Mouse (Mus musculus): ENCODE measurements around the gene Tm7sf3. TPM values are rescaled to one million over a fixed set of nuclear protein-coding genes. Genes with fewer than 3 reads are reported as not detected.

Tm7sf3 gene
- total RNA-seq, 2 experiments from 2014 or later = 14.8 to 16.2 TPM

GRCm38 (mm10) chr6:146629781-146630756, 12.6 kb downstream of the Tm7sf3 start:
- intact Hi-C loops (cut with DNase I) = no loop called here
- DNase-seq (ENCODE audit: low spot score) = no peak

DNA sequence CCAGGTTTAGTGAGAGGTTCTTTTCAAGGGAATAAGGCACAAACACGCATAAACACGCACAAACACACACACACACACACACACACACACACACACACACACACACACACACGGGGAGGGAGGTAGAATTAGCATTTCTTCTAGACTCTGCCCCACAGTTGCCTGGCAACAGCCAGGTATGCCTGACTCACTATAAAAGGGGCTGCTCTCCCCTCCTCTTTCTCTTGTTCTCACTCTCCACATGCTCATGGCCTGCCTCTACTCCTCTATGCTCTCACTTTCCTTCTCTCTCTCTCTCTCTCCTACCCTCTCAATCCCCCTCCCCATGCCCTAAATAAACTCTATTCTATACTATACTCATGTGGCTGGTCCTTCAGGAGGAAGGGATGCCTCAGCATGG, 14.5 kb downstream of the Tm7sf3 start:
- no peak for DNase-seq (ENCODE audit: low spot score)
- intact Hi-C loops (cut with DNase I) = no loop called here

- DNase-seq (ENCODE audit: low spot score) = no peak
- intact Hi-C loops (cut with DNase I) = no loop called here
Observed at GRCm38 (mm10) chr6:146616670-146617069, 26.0 kb downstream of the Tm7sf3 start.

- intact Hi-C loops (cut with DNase I) = no loop called here
- no peak for DNase-seq (ENCODE audit: low spot score)
Observed at GRCm38 (mm10) chr6:146615891-146616290, 26.7 kb downstream of the Tm7sf3 start.

- DNase-seq (ENCODE audit: low spot score) = no peak
- intact Hi-C loops (cut with DNase I) = no loop called here
Observed at GRCm38 (mm10) chr6:146614541-146614940, 28.1 kb downstream of the Tm7sf3 start.

DNA sequence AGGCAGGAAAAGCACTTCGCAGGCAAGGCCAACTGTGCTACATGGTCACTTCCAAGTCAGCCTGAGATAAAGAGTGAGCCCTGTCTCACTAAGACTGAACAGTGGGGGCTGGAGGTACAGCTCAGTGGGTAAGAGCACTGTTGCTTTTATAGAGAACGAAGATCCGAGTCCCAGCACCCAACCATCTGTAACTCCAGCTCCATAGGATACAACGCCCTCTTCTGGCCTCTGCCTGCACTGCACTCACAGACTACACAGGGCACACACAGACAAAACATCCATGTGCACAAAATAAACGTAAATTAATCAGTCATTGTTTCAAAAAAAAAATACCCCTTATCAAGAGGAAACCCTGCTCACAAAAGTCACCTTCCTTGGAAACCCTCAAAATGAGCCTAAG, 28.7 kb downstream of the Tm7sf3 start:
- intact Hi-C loops (cut with DNase I) = no loop called here
- no peak for DNase-seq (ENCODE audit: low spot score)

GRCm38 (mm10) chr6:146612736-146613135, 29.9 kb downstream of the Tm7sf3 start:
- intact Hi-C loops (cut with DNase I) = no loop called here
- DNase-seq (ENCODE audit: low spot score) = no peak

GRCm38 (mm10) chr6:146611897-146612296, 30.7 kb downstream of the Tm7sf3 start:
- no peak for DNase-seq (ENCODE audit: low spot score)
- intact Hi-C loops (cut with DNase I) = no loop called here

DNA sequence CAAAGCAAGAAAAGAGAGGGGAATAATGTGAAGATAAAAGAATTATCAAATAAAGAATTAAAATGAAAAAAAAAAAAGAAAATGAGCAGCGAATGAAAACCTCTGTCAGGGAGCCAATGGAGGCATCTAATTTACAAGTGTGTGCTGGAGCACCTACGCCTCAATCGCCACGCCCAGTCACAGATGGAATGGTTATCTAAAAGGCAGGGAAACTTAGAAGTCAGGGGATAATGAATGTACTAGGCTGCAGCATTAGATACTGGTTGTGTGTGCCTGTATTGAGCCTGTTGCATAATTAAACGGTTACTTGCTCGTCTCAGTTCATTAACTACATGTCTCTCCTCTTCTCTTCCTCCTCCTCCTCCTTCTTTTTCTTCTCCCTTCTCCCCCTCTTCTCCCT, 31.2 kb downstream of the Tm7sf3 start:
- intact Hi-C loops (cut with DNase I) = no loop called here
- no peak for DNase-seq (ENCODE audit: low spot score)

GRCm38 (mm10) chr6:146603651-146604050, 39.0 kb downstream of the Tm7sf3 start:
- intact Hi-C loops (cut with DNase I) = no loop called here
- no peak for DNase-seq (ENCODE audit: low spot score)

- no peak for DNase-seq (ENCODE audit: low spot score)
- intact Hi-C loops (cut with DNase I) = no loop called here
Observed at GRCm38 (mm10) chr6:146602601-146603000, 40.0 kb downstream of the Tm7sf3 start.

DNA sequence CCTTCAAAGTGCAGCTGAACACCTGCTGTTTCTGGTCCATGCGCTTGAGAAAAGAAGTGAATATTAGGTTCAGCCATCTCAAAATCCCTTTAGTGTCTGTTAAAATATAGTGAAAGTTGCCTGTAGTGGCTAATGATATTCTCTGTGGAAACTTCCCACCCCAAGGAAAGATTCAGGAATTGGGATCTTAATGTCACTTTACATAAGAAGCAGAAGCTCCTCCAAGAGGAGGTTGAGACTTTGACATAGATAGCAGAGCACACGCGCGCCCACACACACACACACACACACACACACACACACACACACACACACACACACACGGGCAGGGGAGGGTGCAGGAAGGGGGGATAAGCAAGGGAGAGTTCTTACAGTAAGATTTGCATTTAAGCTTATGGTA, 57.5 kb downstream of the Tm7sf3 start:
- intact Hi-C loops (cut with DNase I) = no loop called here
- no peak for DNase-seq (ENCODE audit: low spot score)

GRCm38 (mm10) chr6:146583366-146584046, 59.1 kb downstream of the Tm7sf3 start:
- intact Hi-C loops (cut with DNase I) = no loop called here
- no peak for DNase-seq (ENCODE audit: low spot score)

DNA sequence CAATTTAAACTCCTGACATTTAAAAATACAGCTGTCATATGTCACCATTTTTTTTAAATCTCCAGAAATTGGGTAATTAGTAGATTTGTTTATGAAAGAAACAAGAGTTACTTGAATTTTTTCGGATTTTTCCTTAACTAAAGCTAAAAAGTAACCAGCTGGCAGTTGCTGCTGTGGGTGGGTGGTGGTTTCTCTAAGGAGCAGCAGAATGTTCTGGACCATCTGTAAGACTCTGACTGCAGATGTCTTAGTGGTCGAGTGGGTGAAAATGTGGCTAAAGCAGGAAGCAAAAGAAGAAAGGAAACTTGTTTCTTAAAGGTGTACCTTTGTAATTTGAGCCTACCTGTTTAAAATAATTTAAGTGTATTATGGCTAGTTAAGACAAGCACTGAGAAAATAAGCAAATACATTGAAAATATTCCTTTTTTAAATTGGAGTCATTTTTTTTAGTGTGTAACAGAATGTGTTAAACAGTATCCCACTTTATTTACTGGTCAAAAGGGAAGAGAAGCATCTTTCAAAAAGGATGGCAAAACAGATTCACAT, 62.2 kb downstream of the Tm7sf3 start:
- intact Hi-C loops (cut with DNase I) = no loop called here
- no peak for DNase-seq (ENCODE audit: low spot score)

DNA sequence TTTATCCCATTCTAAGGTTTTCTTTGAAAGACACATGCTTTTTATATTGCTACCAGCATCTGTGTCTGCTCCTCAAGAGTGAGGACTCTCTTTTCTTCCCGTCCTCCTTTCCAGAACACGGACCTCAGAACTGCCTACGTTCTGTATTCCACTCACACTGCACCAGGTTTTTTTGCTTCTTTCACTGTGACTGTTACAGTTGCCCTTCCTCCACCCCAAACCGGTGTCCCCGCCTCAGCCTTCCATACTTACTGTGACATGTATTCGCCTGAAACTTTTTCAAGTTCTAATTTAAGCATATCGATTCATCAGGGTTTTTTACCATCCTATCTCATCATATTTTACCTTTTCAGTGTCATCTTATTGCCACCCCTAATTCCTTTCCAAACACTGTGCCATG, 64.0 kb downstream of the Tm7sf3 start:
- no peak for DNase-seq (ENCODE audit: low spot score)
- intact Hi-C loops (cut with DNase I) = loop anchor here (5.0 kb wide), 1 partner anchor 76 kb away; the partner anchor contains the start of gene Itpr2

GRCm38 (mm10) chr6:146578111-146578531, 64.5 kb downstream of the Tm7sf3 start:
- peak; percentile 69 for DNase-seq (ENCODE audit: low spot score)
- intact Hi-C loops (cut with DNase I) = loop anchor here (5.0 kb wide), 1 partner anchor 76 kb away; the partner anchor contains the start of gene Itpr2

DNA sequence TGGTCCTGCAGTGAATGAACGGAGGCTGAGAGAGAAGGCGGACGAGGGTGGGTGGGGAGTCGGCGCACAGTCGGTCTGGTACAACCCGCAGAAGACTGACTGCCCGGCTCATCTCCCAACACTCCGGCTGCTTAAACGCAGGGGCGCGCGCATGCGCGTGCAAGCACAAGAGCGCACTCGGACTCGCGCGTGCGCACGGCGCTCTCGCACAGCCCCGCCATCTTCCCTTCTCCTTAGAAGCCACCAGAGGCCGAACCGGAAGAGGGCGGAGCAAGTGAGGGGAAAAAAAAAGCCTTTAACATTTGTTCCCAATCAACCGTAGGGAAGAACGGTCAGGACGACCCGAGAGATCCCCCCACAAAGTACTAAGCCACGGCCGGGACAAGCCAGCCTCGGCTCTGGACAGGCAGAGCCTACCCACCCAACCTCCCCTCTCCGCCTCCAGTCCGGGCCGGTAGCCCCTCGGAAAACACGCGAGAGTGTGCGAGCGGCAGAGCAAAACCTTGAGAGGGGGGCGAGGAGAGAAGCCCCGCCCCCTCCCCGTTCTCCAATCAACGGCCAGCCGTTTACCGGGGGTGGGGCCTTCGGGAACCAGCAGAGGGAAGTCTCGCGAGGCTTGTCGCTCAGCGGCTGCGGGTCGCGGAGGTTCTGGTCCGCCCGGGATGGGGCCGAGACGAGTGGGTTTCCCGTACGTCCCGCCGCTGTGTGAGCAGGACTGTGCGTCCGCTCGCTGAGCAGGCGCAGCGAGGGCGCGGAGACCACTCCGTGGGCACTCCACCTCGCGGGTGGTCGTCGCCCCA, 65.1 kb downstream of the Tm7sf3 start, which contains the start of gene Ints13:
Gene Ints13, minus strand, starts transcription at position 526 of the 800 bp plus-strand sequence.
- peak; percentile 96 for DNase-seq (ENCODE audit: low spot score)
- intact Hi-C loops (cut with DNase I) = loop anchor here (5.0 kb wide), 1 partner anchor 75 kb away; the partner anchor contains the start of gene Itpr2

DNA sequence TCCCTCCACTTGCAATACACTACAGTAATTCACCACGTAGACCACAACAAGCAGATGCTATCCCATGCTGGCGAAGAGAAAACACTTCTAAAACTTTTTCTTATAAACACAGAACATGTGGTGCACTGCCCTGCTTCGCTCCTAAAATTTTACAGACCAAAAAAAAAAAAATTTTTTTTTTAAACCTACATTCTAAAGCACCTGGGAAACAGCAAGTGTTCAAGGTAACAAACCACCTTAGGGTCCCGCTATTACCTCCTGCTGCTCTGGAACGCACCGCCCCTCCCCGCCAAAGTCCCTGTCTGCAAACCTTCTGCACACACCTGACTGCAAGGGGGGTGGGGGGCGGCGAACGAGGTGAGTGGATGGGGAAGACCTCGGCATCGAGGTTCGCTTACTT, 65.7 kb downstream of the Tm7sf3 start, which contains the start of gene Fgfr1op2:
Gene Fgfr1op2, plus strand, starts transcription at position 301 of the 400 bp plus-strand sequence.
- DNase-seq (ENCODE audit: low spot score) = no peak
- intact Hi-C loops (cut with DNase I) = loop anchor here (5.0 kb wide), 1 partner anchor 75 kb away; the partner anchor contains the start of gene Itpr2

GRCm38 (mm10) chr6:146572073-146572472, 70.6 kb downstream of the Tm7sf3 start:
- no peak for DNase-seq (ENCODE audit: low spot score)
- intact Hi-C loops (cut with DNase I) = no loop called here

Data from heart, postnatal 25 days (tissue).